Mouse (Mus musculus): ENCODE data around the gene 1500011B03Rik. TPM values are rescaled to one million over a fixed set of nuclear protein-coding genes. Genes with fewer than 3 reads are reported as not detected.

Gene 1500011B03Rik
- polyA plus RNA-seq, 1 experiment from 2014 or later, result 62.7 TPM

- H3K4me3 ChIP-seq (ENCODE audit: low read depth, low read length), result peak overlapping the region; percentile 100
- peak overlapping the region; percentile 90 for H3K27ac ChIP-seq (ENCODE audit: low read depth, low read length)
- H3K9ac ChIP-seq (ENCODE audit: low read depth, low read length), result peak overlapping the region; percentile 95
- no peaks in the 10 kb centered on the region for H3K9me3 ChIP-seq (replicated peaks; ENCODE audit: control insufficient read depth, low read length)
- no peaks in the 10 kb centered on the region for H3K27me3 ChIP-seq (ENCODE audit: control insufficient read depth, insufficient read depth, low read length)
- no peaks in the 10 kb centered on the region for H3K36me3 ChIP-seq (ENCODE audit: control insufficient read depth, insufficient read depth, low read length)
- no peak for ATAC-seq (replicated peaks; ENCODE audit: insufficient number of reproducible peaks, low FRiP score, low TSS enrichment)
- H3K4me2 ChIP-seq, result peak overlapping the region; percentile 94
- peaks cover 20% of the 10 kb centered on the region for H3K4me1 ChIP-seq (ENCODE audit: control insufficient read depth, insufficient read depth, low read length)
- 5% methylated on average over 11 of the region's 11 CpGs for WGBS (ENCODE audit: insufficient replicate concordance)
Measured at GRCm38 (mm10) chr5:114773780-114774179, 49.5 kb downstream of the 1500011B03Rik start.

GRCm38 (mm10) chr5:114773211-114773710 is 50.0 kb downstream of the 1500011B03Rik start:
- H3K9me3 ChIP-seq (replicated peaks; ENCODE audit: control insufficient read depth, low read length), result no peaks in the 10 kb centered on the region
- H3K27me3 ChIP-seq (ENCODE audit: control insufficient read depth, insufficient read depth, low read length), result no peaks in the 10 kb centered on the region
- peak; percentile 85 for ATAC-seq (replicated peaks; ENCODE audit: insufficient number of reproducible peaks, low FRiP score, low TSS enrichment)
- H3K9ac ChIP-seq (ENCODE audit: low read depth, low read length), result peak overlapping the region; percentile 95
- peak overlapping the region; percentile 100 for H3K4me3 ChIP-seq (ENCODE audit: low read depth, low read length)
- no peaks in the 10 kb centered on the region for H3K36me3 ChIP-seq (ENCODE audit: control insufficient read depth, insufficient read depth, low read length)
- peaks cover 20% of the 10 kb centered on the region for H3K4me1 ChIP-seq (ENCODE audit: control insufficient read depth, insufficient read depth, low read length)
- H3K4me2 ChIP-seq, result peak overlapping the region; percentile 94
- WGBS (ENCODE audit: insufficient replicate concordance), result under 1% methylated on average over 40 of the region's 52 CpGs
- peak overlapping the region; percentile 90 for H3K27ac ChIP-seq (ENCODE audit: low read depth, low read length)

- Histone ChIP-seq H3K9ac (ENCODE audit: low read depth, low read length) (peak overlapping the region; percentile 95), H3K4me3 (ENCODE audit: low read depth, low read length) (peak overlapping the region; percentile 100), H3K27me3 (ENCODE audit: control insufficient read depth, insufficient read depth, low read length) (no peaks in the 10 kb centered on the region), H3K9me3 (replicated peaks; ENCODE audit: control insufficient read depth, low read length) (no peaks in the 10 kb centered on the region), H3K4me2 (peak overlapping the region; percentile 94), H3K4me1 (ENCODE audit: control insufficient read depth, insufficient read depth, low read length) (peaks cover 20% of the 10 kb centered on the region), H3K36me3 (ENCODE audit: control insufficient read depth, insufficient read depth, low read length) (no peaks in the 10 kb centered on the region), H3K27ac (ENCODE audit: low read depth, low read length) (peak overlapping the region; percentile 90; the same call in 1 of the 2 replicates)
- 1% methylated on average over 42 of the region's 57 CpGs for WGBS (ENCODE audit: insufficient replicate concordance)
- peak; percentile 61 for ATAC-seq (replicated peaks; ENCODE audit: insufficient number of reproducible peaks, low FRiP score, low TSS enrichment)
Measured at GRCm38 (mm10) chr5:114772456-114773203, 50.6 kb downstream of the 1500011B03Rik start.

- peak overlapping the region; percentile 100; the same call in 1 of the 2 replicates for H3K4me3 ChIP-seq (ENCODE audit: low read depth, low read length)
- H3K27me3 ChIP-seq (ENCODE audit: control insufficient read depth, insufficient read depth, low read length), result no peaks in the 10 kb centered on the region
- H3K4me2 ChIP-seq, result peak overlapping the region; percentile 94
- no peak overlapping the region for H3K27ac ChIP-seq (ENCODE audit: low read depth, low read length)
- H3K9ac ChIP-seq (ENCODE audit: low read depth, low read length), result no peak overlapping the region
- no peak for ATAC-seq (replicated peaks; ENCODE audit: insufficient number of reproducible peaks, low FRiP score, low TSS enrichment)
- 74% methylated on average over 8 of the region's 8 CpGs for WGBS (ENCODE audit: insufficient replicate concordance)
- H3K4me1 ChIP-seq (ENCODE audit: control insufficient read depth, insufficient read depth, low read length), result peaks cover 18% of the 10 kb centered on the region
- H3K36me3 ChIP-seq (ENCODE audit: control insufficient read depth, insufficient read depth, low read length), result no peaks in the 10 kb centered on the region
- no peaks in the 10 kb centered on the region for H3K9me3 ChIP-seq (replicated peaks; ENCODE audit: control insufficient read depth, low read length)
Measured at GRCm38 (mm10) chr5:114771796-114772195, 51.5 kb downstream of the 1500011B03Rik start.

- H3K36me3 ChIP-seq (ENCODE audit: control insufficient read depth, insufficient read depth, low read length), result peaks cover 5% of the 10 kb centered on the region; the same call in 1 of the 2 replicates
- WGBS (ENCODE audit: insufficient replicate concordance), result 94% methylated on average over 8 of the region's 8 CpGs
- H3K9ac ChIP-seq (ENCODE audit: low read depth, low read length), result no peak overlapping the region
- no peak overlapping the region for H3K27ac ChIP-seq (ENCODE audit: low read depth, low read length)
- no peak overlapping the region for H3K4me3 ChIP-seq (ENCODE audit: low read depth, low read length)
- peaks cover 8% of the 10 kb centered on the region for H3K4me1 ChIP-seq (ENCODE audit: control insufficient read depth, insufficient read depth, low read length)
- no peak overlapping the region for H3K4me2 ChIP-seq
- no peaks in the 10 kb centered on the region for H3K27me3 ChIP-seq (ENCODE audit: control insufficient read depth, insufficient read depth, low read length)
- ATAC-seq (replicated peaks; ENCODE audit: insufficient number of reproducible peaks, low FRiP score, low TSS enrichment), result no peak
- no peaks in the 10 kb centered on the region for H3K9me3 ChIP-seq (replicated peaks; ENCODE audit: control insufficient read depth, low read length)
Measured at GRCm38 (mm10) chr5:114769786-114770185, 53.5 kb downstream of the 1500011B03Rik start.

GRCm38 (mm10) chr5:114767185-114767584 is 56.1 kb downstream of the 1500011B03Rik start:
- H3K36me3 ChIP-seq (ENCODE audit: control insufficient read depth, insufficient read depth, low read length), result peaks cover 7% of the 10 kb centered on the region; the same call in 1 of the 2 replicates
- ATAC-seq (replicated peaks; ENCODE audit: insufficient number of reproducible peaks, low FRiP score, low TSS enrichment), result no peak
- H3K27ac ChIP-seq (ENCODE audit: low read depth, low read length), result no peak overlapping the region
- no peak overlapping the region for H3K4me2 ChIP-seq
- H3K27me3 ChIP-seq (ENCODE audit: control insufficient read depth, insufficient read depth, low read length), result no peaks in the 10 kb centered on the region
- H3K9me3 ChIP-seq (replicated peaks; ENCODE audit: control insufficient read depth, low read length), result no peaks in the 10 kb centered on the region
- 84% methylated on average over 7 of the region's 7 CpGs for WGBS (ENCODE audit: insufficient replicate concordance)
- no peak overlapping the region for H3K9ac ChIP-seq (ENCODE audit: low read depth, low read length)
- H3K4me1 ChIP-seq (ENCODE audit: control insufficient read depth, insufficient read depth, low read length), result peaks cover 5% of the 10 kb centered on the region
- H3K4me3 ChIP-seq (ENCODE audit: low read depth, low read length), result no peak overlapping the region

- H3K9me3 ChIP-seq (replicated peaks; ENCODE audit: control insufficient read depth, low read length), result no peaks in the 10 kb centered on the region
- no peak for ATAC-seq (replicated peaks; ENCODE audit: insufficient number of reproducible peaks, low FRiP score, low TSS enrichment)
Measured at GRCm38 (mm10) chr5:114766686-114767085, 56.6 kb downstream of the 1500011B03Rik start.

GRCm38 (mm10) chr5:114764812-114765735 is 58.2 kb downstream of the 1500011B03Rik start:
- ATAC-seq (replicated peaks; ENCODE audit: insufficient number of reproducible peaks, low FRiP score, low TSS enrichment), result no peak
- H3K4me2 ChIP-seq, result no peak overlapping the region
- no peaks in the 10 kb centered on the region for H3K9me3 ChIP-seq (replicated peaks; ENCODE audit: control insufficient read depth, low read length)
- 88% methylated on average over 18 of the region's 18 CpGs for WGBS (ENCODE audit: insufficient replicate concordance)
- no peak overlapping the region for H3K9ac ChIP-seq (ENCODE audit: low read depth, low read length)
- no peak overlapping the region for H3K27ac ChIP-seq (ENCODE audit: low read depth, low read length)
- no peak overlapping the region for H3K4me3 ChIP-seq (ENCODE audit: low read depth, low read length)
- no peaks in the 10 kb centered on the region for H3K4me1 ChIP-seq (ENCODE audit: control insufficient read depth, insufficient read depth, low read length)
- peaks cover 10% of the 10 kb centered on the region; the same call in 1 of the 2 replicates for H3K36me3 ChIP-seq (ENCODE audit: control insufficient read depth, insufficient read depth, low read length)
- no peaks in the 10 kb centered on the region for H3K27me3 ChIP-seq (ENCODE audit: control insufficient read depth, insufficient read depth, low read length)

More at GRCm38 (mm10) chr5:114766686-114767085, 56.6 kb downstream of the 1500011B03Rik start:
- Histone ChIP-seq H3K27ac (ENCODE audit: low read depth, low read length) (no peak overlapping the region), H3K36me3 (ENCODE audit: control insufficient read depth, insufficient read depth, low read length) (peaks cover 7% of the 10 kb centered on the region; the same call in 1 of the 2 replicates), H3K4me1 (ENCODE audit: control insufficient read depth, insufficient read depth, low read length) (peaks cover under 1% of the 10 kb centered on the region; the same call in 1 of the 2 replicates), H3K4me2 (no peak overlapping the region), H3K27me3 (ENCODE audit: control insufficient read depth, insufficient read depth, low read length) (no peaks in the 10 kb centered on the region), H3K9ac (ENCODE audit: low read depth, low read length) (no peak overlapping the region), H3K4me3 (ENCODE audit: low read depth, low read length) (no peak overlapping the region)
- 77% methylated on average over 8 of the region's 8 CpGs for WGBS (ENCODE audit: insufficient replicate concordance)

Measured in heart, embryonic 11.5 days (tissue).